Mouse (Mus musculus): Measurements from ENCODE around the gene Gm10722. TPM values are rescaled to one million over a fixed set of nuclear protein-coding genes. Genes with fewer than 3 reads are reported as not detected.
A peak's percentile ranks its signal among the peaks of the same experiment; 100 is the strongest.
"Not testable (repeated sequence)": the region's sequence is repeated elsewhere in the genome, so short reads cannot be mapped to it uniquely, and the experiment has no call there.

Gm10722 gene
- polyA plus RNA-seq (2015; fragmentation: Nextera tagmentation; extraction: Ambion mirVana): not detected in 2 replicates

GRCm38 (mm10) chr9:3000445-3000972 lies at the start of gene Gm10722:
Gene Gm10722 (plus strand): TSS chr9:3000922.
- not testable (repeated sequence) for H3K4me2 ChIP-seq (ENCODE audit: low read depth, low read length); H3K9ac ChIP-seq (replicated peaks); H3K27ac ChIP-seq (ENCODE audit: low read depth); H3K9me3 ChIP-seq (ENCODE audit: low read length); ATAC-seq; H3K36me3 ChIP-seq (replicated peaks; ENCODE audit: insufficient read depth, low read length); H3K4me1 ChIP-seq (ENCODE audit: insufficient read depth); H3K4me3 ChIP-seq (ENCODE audit: low read depth, low read length); H3K27me3 ChIP-seq (ENCODE audit: insufficient read depth, low read length)
- WGBS (ENCODE audit: insufficient replicate concordance): 62% methylated on average over 12 of the region's 12 CpGs
- DNase-seq: peak; percentile 12

- ATAC-seq; DNase-seq; H3K27ac ChIP-seq (ENCODE audit: low read depth); H3K27me3 ChIP-seq (ENCODE audit: insufficient read depth, low read length); H3K36me3 ChIP-seq (replicated peaks; ENCODE audit: insufficient read depth, low read length); H3K4me2 ChIP-seq (ENCODE audit: low read depth, low read length); H3K9ac ChIP-seq (replicated peaks); H3K4me3 ChIP-seq (ENCODE audit: low read depth, low read length); H3K4me1 ChIP-seq (ENCODE audit: insufficient read depth); H3K9me3 ChIP-seq (ENCODE audit: low read length): not testable (repeated sequence)
- WGBS (ENCODE audit: insufficient replicate concordance): 59% methylated on average over 8 of the region's 8 CpGs
These were observed 284 bp downstream of the Gm10722 start for GRCm38 (mm10) chr9:3001006-3001405.

- 48% methylated on average over 8 of the region's 11 CpGs for WGBS (ENCODE audit: insufficient replicate concordance)
- not testable (repeated sequence) for H3K27me3 ChIP-seq (ENCODE audit: insufficient read depth, low read length); H3K9me3 ChIP-seq (ENCODE audit: low read length); H3K27ac ChIP-seq (ENCODE audit: low read depth); H3K4me3 ChIP-seq (ENCODE audit: low read depth, low read length); H3K4me2 ChIP-seq (ENCODE audit: low read depth, low read length); H3K4me1 ChIP-seq (ENCODE audit: insufficient read depth); H3K9ac ChIP-seq (replicated peaks); H3K36me3 ChIP-seq (replicated peaks; ENCODE audit: insufficient read depth, low read length)
- ATAC-seq: peak; percentile 72
- peak; percentile 12; the same call in 1 of the 2 replicates for TF ChIP-seq CTCF (IDR thresholded peaks at IDR 0.05; ENCODE audit: low read depth)
- 0 out of 2 replicates have a peak, but pooled peaks have one; percentile 8 for TF ChIP-seq EP300 (IDR thresholded peaks at IDR 0.05; ENCODE audit: low read depth)
- DNase-seq: peak; percentile 13
These were observed 1.4 kb downstream of the Gm10722 start for GRCm38 (mm10) chr9:3001948-3002659.

GRCm38 (mm10) chr9:3002794-3003396 lies 2.2 kb downstream of the Gm10722 start, which contains the start of gene Gm11168:
Gene Gm11168 (plus strand): TSS chr9:3003346.
- not testable (repeated sequence) for DNase-seq; H3K36me3 ChIP-seq (replicated peaks; ENCODE audit: insufficient read depth, low read length); H3K4me1 ChIP-seq (ENCODE audit: insufficient read depth); H3K9me3 ChIP-seq (ENCODE audit: low read length); H3K27ac ChIP-seq (ENCODE audit: low read depth); ATAC-seq; H3K27me3 ChIP-seq (ENCODE audit: insufficient read depth, low read length); H3K4me2 ChIP-seq (ENCODE audit: low read depth, low read length); H3K9ac ChIP-seq (replicated peaks); H3K4me3 ChIP-seq (ENCODE audit: low read depth, low read length)
- WGBS (ENCODE audit: insufficient replicate concordance): 65% methylated on average over 6 of the region's 14 CpGs

- H3K9me3 ChIP-seq (ENCODE audit: low read length); ATAC-seq; H3K27ac ChIP-seq (ENCODE audit: low read depth); H3K36me3 ChIP-seq (replicated peaks; ENCODE audit: insufficient read depth, low read length); DNase-seq; H3K4me2 ChIP-seq (ENCODE audit: low read depth, low read length); H3K27me3 ChIP-seq (ENCODE audit: insufficient read depth, low read length); H3K4me1 ChIP-seq (ENCODE audit: insufficient read depth); H3K4me3 ChIP-seq (ENCODE audit: low read depth, low read length); H3K9ac ChIP-seq (replicated peaks): not testable (repeated sequence)
- WGBS (ENCODE audit: insufficient replicate concordance): 79% methylated on average over 1 of the region's 5 CpGs
These were observed 5.5 kb downstream of the Gm10722 start for GRCm38 (mm10) chr9:3006179-3006578.

GRCm38 (mm10) chr9:3006636-3007035 lies 5.9 kb downstream of the Gm10722 start:
- H3K9ac ChIP-seq (replicated peaks); H3K27me3 ChIP-seq (ENCODE audit: insufficient read depth, low read length); H3K4me3 ChIP-seq (ENCODE audit: low read depth, low read length); H3K9me3 ChIP-seq (ENCODE audit: low read length); DNase-seq; H3K27ac ChIP-seq (ENCODE audit: low read depth); H3K36me3 ChIP-seq (replicated peaks; ENCODE audit: insufficient read depth, low read length); H3K4me1 ChIP-seq (ENCODE audit: insufficient read depth); H3K4me2 ChIP-seq (ENCODE audit: low read depth, low read length): not testable (repeated sequence)
- WGBS (ENCODE audit: insufficient replicate concordance): 61% methylated on average over 7 of the region's 8 CpGs
- ATAC-seq: peak; percentile 54

- 73% methylated on average over 6 of the region's 9 CpGs for WGBS (ENCODE audit: insufficient replicate concordance)
- ATAC-seq, DNase-seq: not testable (repeated sequence)
These were observed 6.5 kb downstream of the Gm10722 start for GRCm38 (mm10) chr9:3007272-3007671.

GRCm38 (mm10) chr9:3009331-3009730 lies 8.6 kb downstream of the Gm10722 start:
- not testable (repeated sequence) for H3K9ac ChIP-seq (replicated peaks); H3K4me3 ChIP-seq (ENCODE audit: low read depth, low read length); H3K36me3 ChIP-seq (replicated peaks; ENCODE audit: insufficient read depth, low read length); DNase-seq; H3K4me1 ChIP-seq (ENCODE audit: insufficient read depth); H3K27me3 ChIP-seq (ENCODE audit: insufficient read depth, low read length); H3K9me3 ChIP-seq (ENCODE audit: low read length); H3K27ac ChIP-seq (ENCODE audit: low read depth); H3K4me2 ChIP-seq (ENCODE audit: low read depth, low read length)
- ATAC-seq: peak; percentile 14; the same call in 1 of the 2 replicates
- no CpG with 5 or more reads among the region's 5 CpGs for WGBS (ENCODE audit: insufficient replicate concordance)

More at GRCm38 (mm10) chr9:3007272-3007671, 6.5 kb downstream of the Gm10722 start:
- H3K4me2 ChIP-seq (ENCODE audit: low read depth, low read length); H3K36me3 ChIP-seq (replicated peaks; ENCODE audit: insufficient read depth, low read length); H3K27me3 ChIP-seq (ENCODE audit: insufficient read depth, low read length); H3K4me1 ChIP-seq (ENCODE audit: insufficient read depth); H3K27ac ChIP-seq (ENCODE audit: low read depth); H3K9ac ChIP-seq (replicated peaks); H3K4me3 ChIP-seq (ENCODE audit: low read depth, low read length); H3K9me3 ChIP-seq (ENCODE audit: low read length): not testable (repeated sequence)

- not testable (repeated sequence) for H3K9ac ChIP-seq (replicated peaks); H3K27me3 ChIP-seq (ENCODE audit: insufficient read depth, low read length); H3K36me3 ChIP-seq (replicated peaks; ENCODE audit: insufficient read depth, low read length); H3K4me3 ChIP-seq (ENCODE audit: low read depth, low read length); ATAC-seq; H3K4me1 ChIP-seq (ENCODE audit: insufficient read depth); DNase-seq; H3K27ac ChIP-seq (ENCODE audit: low read depth); H3K4me2 ChIP-seq (ENCODE audit: low read depth, low read length); H3K9me3 ChIP-seq (ENCODE audit: low read length)
- 77% methylated on average over 2 of the region's 7 CpGs for WGBS (ENCODE audit: insufficient replicate concordance)
These were observed 11.4 kb downstream of the Gm10722 start for GRCm38 (mm10) chr9:3012054-3012621.

All from liver, postnatal 0 days (tissue).